Mouse (Mus musculus) hindbrain, embryonic 14.5 days (tissue): ENCODE results near the gene Mknk2. TPM values are rescaled to one million over a fixed set of nuclear protein-coding genes. Genes with fewer than 3 reads are reported as not detected.
"Not testable (repeated sequence)": the region's sequence is repeated elsewhere in the genome, so short reads cannot be mapped to it uniquely, and the experiment has no call there.

Experiments
- ATAC-seq: fragments of 200-750 bp; cut with Nextera tagmentation; 2 replicates; pipeline ENCODE4 v1.8.0; 2017; ENCODE audit warnings: moderate number of reproducible peaks, mild to moderate bottlenecking, moderate TSS enrichment, moderate library complexity; ENCODE audit not compliant: low FRiP score
- DNase-seq: peaks from one replicate; pipeline ENCODE4 v3.0.0-alpha.2; 2015; ENCODE audit warnings: low spot score
- H3K27ac ChIP-seq: fragments of 300-500 bp; sonication (generic); 2 replicates; pipeline ENCODE4 v1.5.1; 2014; ENCODE audit warnings: mild to moderate bottlenecking, moderate library complexity
- H3K27me3 ChIP-seq: fragments of 300-500 bp; sonication (generic); 2 replicates; pipeline ENCODE4 v1.6.1; 2014; ENCODE audit warnings: mild to moderate bottlenecking, low read length, mixed read lengths; ENCODE audit not compliant: control insufficient read depth, insufficient read depth
- H3K36me3 ChIP-seq: fragments of 300-500 bp; sonication (generic); replicated peaks from 2 replicates; pipeline ENCODE4 v1.6.1; 2014; ENCODE audit not compliant: control insufficient read depth, insufficient read depth
- H3K4me1 ChIP-seq: fragments of 300-500 bp; sonication (generic); replicated peaks from 2 replicates; pipeline ENCODE4 v1.6.1; 2014; ENCODE audit warnings: antibody characterized with exemption, low read length, mixed read lengths; ENCODE audit not compliant: control insufficient read depth, insufficient read depth
- H3K4me2 ChIP-seq: fragments of 300-500 bp; sonication (generic); replicated peaks from 2 replicates; pipeline ENCODE4 v1.6.1; 2014; ENCODE audit warnings: mild to moderate bottlenecking, moderate library complexity
- H3K4me3 ChIP-seq: fragments of 300-500 bp; sonication (generic); replicated peaks from 2 replicates; pipeline ENCODE4 v1.5.1; 2014; ENCODE audit warnings: mild to moderate bottlenecking, low read length
- H3K9ac ChIP-seq: fragments of 300-500 bp; sonication (generic); 2 replicates; pipeline ENCODE4 v1.6.1; 2014
- H3K9me3 ChIP-seq: fragments of 300-500 bp; sonication (generic); 2 replicates; pipeline ENCODE4 v1.6.1; 2016; ENCODE audit warnings: low read length; ENCODE audit not compliant: control insufficient read depth
- WGBS: fragments of 180-500 bp; shearing (Covaris S2); extraction: QIAGEN DNeasy Blood & Tissue Kit; methylation state at CpG from one replicate; pipeline ENCODE4 v1.1.7; 2014; 5-methylcytosine and 5-hydroxymethylcytosine counted together
- polyA plus RNA-seq: library from polyadenylated mRNA; unstranded; fragments of >200 nt; fragmentation: Nextera tagmentation; extraction: Ambion mirVana; gene quantifications from 2 replicates; pipeline ENCODE4 v1.2.1, GENCODE M21; 2014

Gene Mknk2
- polyA plus RNA-seq, 1 experiment from 2014 or later: 53.8 TPM

GRCm38 (mm10) chr10:80658194-80658840 is 19.6 kb downstream of the Mknk2 start:
- 88% methylated on average over 14 of the region's 14 CpGs for WGBS
- H3K27ac ChIP-seq: no peak overlapping the region

GRCm38 (mm10) chr10:80656863-80657623 is 20.9 kb downstream of the Mknk2 start, which contains the start of gene Btbd2:
Gene Btbd2, minus strand, starts transcription at chr10:80657071.
- Histone ChIP-seq H3K9ac (peak within 1 kb of the TSS; percentile 94), H3K9me3 (no peaks in the 10 kb centered on the region), H3K27me3 (no peaks in the 10 kb centered on the region), H3K4me3 (peak within 1 kb of the TSS; percentile 83), H3K4me2 (peak within 1 kb of the TSS; percentile 72), H3K4me1 (peaks cover 25% of the 10 kb centered on the region), H3K36me3 (no peaks in the 10 kb centered on the region; the same call in 1 of the 2 replicates), H3K27ac (peak within 1 kb of the TSS; percentile 94)
- DNase-seq (no peak), ATAC-seq (peak; percentile 44)
- WGBS: 18% methylated on average over 15 of the region's 15 CpGs

More at GRCm38 (mm10) chr10:80658194-80658840, 19.6 kb downstream of the Mknk2 start:
- H3K4me3 ChIP-seq: no peak overlapping the region
- ATAC-seq (no peak), DNase-seq (no peak)
- H3K36me3 ChIP-seq: no peaks in the 10 kb centered on the region
- H3K9me3 ChIP-seq: no peaks in the 10 kb centered on the region
- peaks cover 25% of the 10 kb centered on the region for H3K4me1 ChIP-seq
- H3K4me2 ChIP-seq: no peak overlapping the region
- H3K9ac ChIP-seq: no peak overlapping the region
- H3K27me3 ChIP-seq: no peaks in the 10 kb centered on the region

- ATAC-seq (peak; percentile 90), DNase-seq (peak; percentile 98)
- H3K9me3 ChIP-seq: no peaks in the 10 kb centered on the region
- peak overlapping the region; percentile 83 for H3K4me3 ChIP-seq
- 1% methylated on average over 67 of the region's 72 CpGs for WGBS
- peak overlapping the region; percentile 94 for H3K27ac ChIP-seq
- H3K4me2 ChIP-seq: peak overlapping the region; percentile 72
- no peaks in the 10 kb centered on the region; the same call in 1 of the 2 replicates for H3K36me3 ChIP-seq
- H3K9ac ChIP-seq: peak overlapping the region; percentile 94
- peaks cover 25% of the 10 kb centered on the region for H3K4me1 ChIP-seq
- H3K27me3 ChIP-seq: no peaks in the 10 kb centered on the region
These were observed 21.6 kb downstream of the Mknk2 start for GRCm38 (mm10) chr10:80656130-80656862.

- peaks cover 25% of the 10 kb centered on the region for H3K4me1 ChIP-seq
- H3K4me3 ChIP-seq: peak overlapping the region; percentile 83
- H3K27ac ChIP-seq: peak overlapping the region; percentile 88
- peak overlapping the region; percentile 94 for H3K9ac ChIP-seq
- 4% methylated on average over 12 of the region's 12 CpGs for WGBS
- no peaks in the 10 kb centered on the region; the same call in 1 of the 2 replicates for H3K36me3 ChIP-seq
- peak overlapping the region; percentile 72 for H3K4me2 ChIP-seq
- ATAC-seq: peak; percentile 49; the same call in 1 of the 2 replicates
- H3K27me3 ChIP-seq: no peaks in the 10 kb centered on the region
- no peak for DNase-seq
- H3K9me3 ChIP-seq: no peaks in the 10 kb centered on the region
These were observed 22.3 kb downstream of the Mknk2 start for GRCm38 (mm10) chr10:80655406-80656129.

DNA sequence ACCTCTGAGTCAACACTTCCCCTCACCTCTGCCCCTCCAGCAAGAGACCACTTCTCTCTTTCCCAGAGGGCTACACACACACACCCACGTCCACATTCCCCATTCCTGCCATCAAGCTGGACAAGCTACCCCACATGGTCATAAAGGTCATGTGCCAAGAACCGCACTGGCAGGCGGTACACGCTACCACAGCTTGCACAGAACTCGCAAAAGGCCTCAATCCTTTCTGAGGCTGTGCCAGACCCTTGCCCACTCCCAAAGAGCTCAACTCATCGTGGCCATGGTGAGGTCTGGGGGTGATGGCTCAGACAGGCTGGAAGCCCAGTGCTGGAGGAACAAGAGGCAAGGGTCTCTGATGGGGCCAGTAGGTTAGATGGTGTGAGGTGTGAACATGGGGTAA is 23.0 kb downstream of the Mknk2 start:
- ATAC-seq: no peak
- Histone ChIP-seq H3K9ac (peak overlapping the region; percentile 94; the same call in 1 of the 2 replicates), H3K36me3 (no peaks in the 10 kb centered on the region; the same call in 1 of the 2 replicates), H3K9me3 (no peaks in the 10 kb centered on the region), H3K27ac (no peak overlapping the region), H3K4me2 (peak overlapping the region; percentile 72), H3K27me3 (no peaks in the 10 kb centered on the region), H3K4me1 (peaks cover 25% of the 10 kb centered on the region), H3K4me3 (peak overlapping the region; percentile 83)
- 82% methylated on average over 6 of the region's 6 CpGs for WGBS
- DNase-seq: no peak

GRCm38 (mm10) chr10:80653156-80653720 is 24.7 kb downstream of the Mknk2 start:
- Histone ChIP-seq H3K36me3 (peaks cover 4% of the 10 kb centered on the region), H3K27ac (no peak overlapping the region), H3K27me3 (no peaks in the 10 kb centered on the region), H3K9me3 (no peaks in the 10 kb centered on the region), H3K9ac (no peak overlapping the region), H3K4me3 (no peak overlapping the region), H3K4me1 (peaks cover 21% of the 10 kb centered on the region), H3K4me2 (no peak overlapping the region)
- WGBS: 76% methylated on average over 6 of the region's 6 CpGs
- DNase-seq (no peak), ATAC-seq (no peak)

DNA sequence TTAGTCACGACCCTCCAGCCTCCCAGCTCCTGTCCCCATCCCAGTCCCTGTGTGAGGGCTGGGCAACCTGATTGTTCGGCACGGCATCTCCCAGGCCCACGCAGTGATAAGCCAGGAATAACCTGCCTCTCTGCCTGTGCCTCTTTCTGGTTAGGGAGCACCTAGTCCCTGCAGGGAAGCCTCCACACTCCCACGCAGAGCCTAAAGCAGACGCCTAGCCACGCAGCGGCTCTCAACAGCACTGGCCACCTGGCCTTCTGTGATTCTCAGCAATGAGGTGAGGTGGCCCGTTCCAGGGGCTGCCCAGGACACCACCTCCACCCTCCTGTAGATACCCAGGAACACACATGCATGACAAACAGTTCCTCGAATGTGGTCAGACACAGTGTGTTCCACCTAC is 27.5 kb downstream of the Mknk2 start:
- peaks cover 9% of the 10 kb centered on the region for H3K4me1 ChIP-seq
- ATAC-seq: no peak
- no peak overlapping the region for H3K9ac ChIP-seq
- H3K4me2 ChIP-seq: no peak overlapping the region
- 92% methylated on average over 10 of the region's 10 CpGs for WGBS
- no peak for DNase-seq
- H3K36me3 ChIP-seq: peaks cover 30% of the 10 kb centered on the region
- H3K9me3 ChIP-seq: no peaks in the 10 kb centered on the region
- no peak overlapping the region for H3K27ac ChIP-seq
- H3K4me3 ChIP-seq: no peak overlapping the region
- no peaks in the 10 kb centered on the region for H3K27me3 ChIP-seq

- peaks cover 35% of the 10 kb centered on the region for H3K36me3 ChIP-seq
- ATAC-seq, H3K9ac ChIP-seq, H3K4me3 ChIP-seq, H3K9me3 ChIP-seq, H3K4me1 ChIP-seq, DNase-seq, H3K27ac ChIP-seq, H3K4me2 ChIP-seq, H3K27me3 ChIP-seq: not testable (repeated sequence)
- WGBS: 97% methylated on average over 6 of the region's 6 CpGs
These were observed 28.0 kb downstream of the Mknk2 start for GRCm38 (mm10) chr10:80649910-80650309.
